Mouse (Mus musculus): ENCODE measurements around the gene Zbtb7b. TPM values are rescaled to one million over a fixed set of nuclear protein-coding genes. Genes with fewer than 3 reads are reported as not detected.

Zbtb7b gene
- total and polyA plus RNA-seq, 2 experiments from 2014 or later: 0.73 to 3.7 TPM

DNA sequence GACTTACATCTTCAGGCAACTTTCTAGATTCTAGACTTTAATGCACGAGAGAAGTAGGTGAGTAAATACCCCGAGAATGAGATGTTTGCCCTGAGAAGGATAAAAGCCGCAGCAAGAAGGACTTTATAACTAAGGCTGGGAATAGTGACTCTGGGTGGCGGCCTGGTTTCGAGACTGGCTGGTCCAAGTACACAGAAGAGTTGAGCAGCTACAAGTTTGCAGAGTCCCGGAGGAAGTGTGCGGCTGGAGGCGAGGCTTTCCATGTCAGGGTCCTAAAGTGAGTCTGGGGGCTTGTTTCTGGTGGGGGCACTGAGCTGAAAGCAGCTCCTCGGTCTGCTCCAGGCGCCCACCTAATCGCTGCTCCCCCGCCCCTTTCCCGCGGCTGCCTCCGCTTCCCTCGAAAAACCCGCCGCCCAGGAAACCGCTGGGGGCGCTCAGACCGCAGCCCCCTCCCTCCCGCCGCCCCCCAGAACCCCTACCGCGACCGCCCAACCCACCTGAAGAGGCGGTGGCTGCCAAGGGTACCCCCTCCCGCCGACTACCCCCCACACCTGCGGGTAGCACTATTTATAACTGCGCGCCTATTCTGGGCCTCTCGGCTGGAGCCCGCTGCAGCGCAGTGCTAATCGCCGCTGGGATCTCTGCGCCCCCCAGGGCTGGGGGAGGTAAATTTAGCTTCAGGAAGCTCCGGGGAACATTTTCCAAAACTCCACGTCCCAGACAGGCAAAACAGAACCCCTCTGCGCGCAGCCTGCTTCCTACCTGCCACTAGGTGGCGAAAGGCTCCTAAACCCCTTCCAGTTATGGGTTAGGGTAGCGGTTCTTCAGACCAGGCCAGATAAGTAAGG is 1.5 kb upstream of the Zbtb7b start:
- no peaks in the 10 kb centered on the region for H3K27me3 ChIP-seq (ENCODE audit: insufficient read depth, low read length)
- under 1% methylated on average over 41 of the region's 44 CpGs for WGBS
- peaks cover 35% of the 10 kb centered on the region for H3K4me1 ChIP-seq (ENCODE audit: insufficient read depth, low read length)
- DNase-seq (ENCODE audit: low spot score) (peak; percentile 82), ATAC-seq (no peak)
- peak; percentile 91 for TF ChIP-seq CTCF (IDR thresholded peaks at IDR 0.05; ENCODE audit: low read depth)
- peak overlapping the region; percentile 100 for H3K4me2 ChIP-seq (ENCODE audit: low read depth, low read length)
- H3K4me3 ChIP-seq (ENCODE audit: low read length): peak overlapping the region; percentile 48
- H3K36me3 ChIP-seq (ENCODE audit: insufficient read depth, low read length): no peaks in the 10 kb centered on the region
- H3K27ac ChIP-seq: no peak overlapping the region
- H3K9ac ChIP-seq (replicated peaks; ENCODE audit: low read length): peak overlapping the region; percentile 37; the same call in 1 of the 2 replicates
- H3K9me3 ChIP-seq (ENCODE audit: low read length): no peaks in the 10 kb centered on the region

DNA sequence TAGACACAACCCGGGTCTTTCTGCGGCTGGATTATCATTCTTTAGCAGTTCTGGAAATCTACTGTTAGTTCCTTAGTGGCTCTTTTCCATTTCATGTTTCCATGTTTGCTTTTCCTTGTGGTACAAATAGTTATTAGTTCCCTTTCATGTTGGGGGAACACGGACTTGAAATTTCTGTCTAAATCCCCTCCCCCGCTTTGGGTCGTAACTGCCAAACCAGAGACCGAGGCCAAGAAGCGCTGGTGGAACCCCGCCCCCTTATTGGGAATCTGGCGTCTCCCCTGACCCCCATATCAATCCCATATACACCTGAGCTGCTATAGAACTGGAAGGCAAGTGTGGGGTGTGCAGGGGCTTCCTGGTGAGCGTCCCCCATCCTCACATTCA is 836 bp upstream of the Zbtb7b start:
- peak overlapping the region; percentile 48 for H3K4me3 ChIP-seq (ENCODE audit: low read length)
- peaks cover 41% of the 10 kb centered on the region for H3K4me1 ChIP-seq (ENCODE audit: insufficient read depth, low read length)
- peak overlapping the region; percentile 100 for H3K4me2 ChIP-seq (ENCODE audit: low read depth, low read length)
- no peaks in the 10 kb centered on the region for H3K36me3 ChIP-seq (ENCODE audit: insufficient read depth, low read length)
- WGBS: 2% methylated on average over 10 of the region's 10 CpGs
- no peaks in the 10 kb centered on the region for H3K9me3 ChIP-seq (ENCODE audit: low read length)
- no peak overlapping the region for H3K9ac ChIP-seq (replicated peaks; ENCODE audit: low read length)
- H3K27ac ChIP-seq: no peak overlapping the region
- H3K27me3 ChIP-seq (ENCODE audit: insufficient read depth, low read length): no peaks in the 10 kb centered on the region
- no peak for DNase-seq (ENCODE audit: low spot score)
- ATAC-seq: no peak
- no peak for TF ChIP-seq CTCF (IDR thresholded peaks at IDR 0.05; ENCODE audit: low read depth)

DNA sequence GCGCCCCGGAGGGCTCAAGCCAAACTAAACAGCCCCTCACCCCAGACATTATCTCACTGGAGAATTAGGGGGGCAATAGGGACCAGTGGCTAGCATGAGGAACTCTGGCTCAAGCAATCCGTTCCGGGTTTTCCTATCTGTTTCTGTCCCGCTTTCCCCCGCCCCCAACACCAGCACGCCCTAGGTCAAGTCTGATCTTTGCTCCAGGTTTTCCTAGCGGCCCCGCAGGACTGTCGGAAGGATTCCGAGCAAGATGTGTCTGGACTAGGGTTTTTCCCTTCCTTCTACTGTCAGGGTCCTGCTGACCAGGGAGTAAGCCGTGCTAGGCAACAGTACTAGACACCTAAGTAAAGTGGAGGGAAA is 299 bp upstream of the Zbtb7b start:
- no peak for TF ChIP-seq CTCF (IDR thresholded peaks at IDR 0.05; ENCODE audit: low read depth)
- ATAC-seq (peak; percentile 35), DNase-seq (ENCODE audit: low spot score) (peak; percentile 89)
- Histone ChIP-seq H3K27me3 (ENCODE audit: insufficient read depth, low read length) (no peaks in the 10 kb centered on the region), H3K27ac (peak overlapping the region; percentile 77; the same call in 1 of the 2 replicates), H3K4me3 (ENCODE audit: low read length) (peak overlapping the region; percentile 48), H3K36me3 (ENCODE audit: insufficient read depth, low read length) (no peaks in the 10 kb centered on the region), H3K9me3 (ENCODE audit: low read length) (no peaks in the 10 kb centered on the region), H3K4me2 (ENCODE audit: low read depth, low read length) (peak overlapping the region; percentile 100), H3K4me1 (ENCODE audit: insufficient read depth, low read length) (peaks cover 41% of the 10 kb centered on the region), H3K9ac (replicated peaks; ENCODE audit: low read length) (peak overlapping the region; percentile 47; the same call in 1 of the 2 replicates)
- WGBS: 0% methylated on average over 12 of the region's 12 CpGs

DNA sequence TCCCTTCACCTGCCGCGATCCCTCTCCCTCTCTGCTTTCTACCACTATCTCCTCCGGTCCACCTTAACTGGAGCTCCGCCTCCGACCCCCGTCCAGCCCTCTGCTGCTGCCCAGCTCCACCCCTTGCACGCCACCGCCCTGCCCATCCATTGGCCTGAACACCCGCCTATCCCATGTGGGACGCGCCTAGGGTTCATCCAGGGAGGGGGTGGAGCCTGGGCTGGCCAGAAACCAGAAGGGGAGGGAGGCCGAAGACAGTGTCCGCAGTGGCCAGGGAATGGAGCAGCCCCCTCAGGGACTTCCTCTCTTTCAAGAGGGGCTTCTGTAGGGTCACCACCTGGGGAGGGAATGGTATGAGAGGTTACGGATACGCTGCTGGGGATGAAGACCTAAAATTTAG is 971 bp downstream of the Zbtb7b start:
- Histone ChIP-seq H3K4me2 (ENCODE audit: low read depth, low read length) (peak overlapping the region; percentile 100), H3K27me3 (ENCODE audit: insufficient read depth, low read length) (no peaks in the 10 kb centered on the region), H3K27ac (peak overlapping the region; percentile 77; the same call in 1 of the 2 replicates), H3K4me3 (ENCODE audit: low read length) (peak overlapping the region; percentile 48), H3K9ac (replicated peaks; ENCODE audit: low read length) (peak overlapping the region; percentile 47), H3K36me3 (ENCODE audit: insufficient read depth, low read length) (no peaks in the 10 kb centered on the region), H3K4me1 (ENCODE audit: insufficient read depth, low read length) (peaks cover 41% of the 10 kb centered on the region), H3K9me3 (ENCODE audit: low read length) (no peaks in the 10 kb centered on the region)
- TF ChIP-seq CTCF (IDR thresholded peaks at IDR 0.05; ENCODE audit: low read depth): no peak
- peak; percentile 96 for DNase-seq (ENCODE audit: low spot score)
- WGBS: 0% methylated on average over 15 of the region's 15 CpGs
- ATAC-seq: peak; percentile 95

DNA sequence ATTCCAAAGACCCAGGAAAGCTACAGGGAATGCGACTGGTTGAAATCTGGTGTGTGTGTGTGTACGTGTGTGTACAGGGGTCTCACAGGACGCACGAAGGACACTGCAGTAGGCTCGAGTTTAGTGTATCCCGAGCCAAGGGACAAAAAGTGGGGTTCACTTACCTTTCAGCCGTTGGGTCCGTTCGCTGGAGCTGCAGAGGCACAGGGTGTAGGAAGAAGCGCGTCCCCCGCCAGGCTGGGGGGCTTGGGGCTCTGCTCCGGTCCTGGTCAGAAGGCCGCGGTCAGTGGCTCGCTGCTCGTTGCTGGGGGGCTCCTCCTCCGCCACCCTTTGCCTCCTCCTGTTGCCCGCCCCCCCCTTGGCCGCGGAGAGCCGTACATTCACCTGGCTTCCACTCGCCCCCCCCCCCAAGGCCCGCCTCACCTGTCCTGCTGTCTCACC is 1.7 kb downstream of the Zbtb7b start:
- Histone ChIP-seq H3K4me2 (ENCODE audit: low read depth, low read length) (peak overlapping the region; percentile 100), H3K27me3 (ENCODE audit: insufficient read depth, low read length) (no peaks in the 10 kb centered on the region), H3K9me3 (ENCODE audit: low read length) (no peaks in the 10 kb centered on the region), H3K27ac (peak overlapping the region; percentile 58; the same call in 1 of the 2 replicates), H3K4me3 (ENCODE audit: low read length) (peak overlapping the region; percentile 48), H3K36me3 (ENCODE audit: insufficient read depth, low read length) (no peaks in the 10 kb centered on the region), H3K9ac (replicated peaks; ENCODE audit: low read length) (peak overlapping the region; percentile 37; the same call in 1 of the 2 replicates), H3K4me1 (ENCODE audit: insufficient read depth, low read length) (peaks cover 41% of the 10 kb centered on the region)
- no peak for ATAC-seq
- no peak for DNase-seq (ENCODE audit: low spot score)
- TF ChIP-seq CTCF (IDR thresholded peaks at IDR 0.05; ENCODE audit: low read depth): no peak
- 0% methylated on average over 20 of the region's 24 CpGs for WGBS

DNA sequence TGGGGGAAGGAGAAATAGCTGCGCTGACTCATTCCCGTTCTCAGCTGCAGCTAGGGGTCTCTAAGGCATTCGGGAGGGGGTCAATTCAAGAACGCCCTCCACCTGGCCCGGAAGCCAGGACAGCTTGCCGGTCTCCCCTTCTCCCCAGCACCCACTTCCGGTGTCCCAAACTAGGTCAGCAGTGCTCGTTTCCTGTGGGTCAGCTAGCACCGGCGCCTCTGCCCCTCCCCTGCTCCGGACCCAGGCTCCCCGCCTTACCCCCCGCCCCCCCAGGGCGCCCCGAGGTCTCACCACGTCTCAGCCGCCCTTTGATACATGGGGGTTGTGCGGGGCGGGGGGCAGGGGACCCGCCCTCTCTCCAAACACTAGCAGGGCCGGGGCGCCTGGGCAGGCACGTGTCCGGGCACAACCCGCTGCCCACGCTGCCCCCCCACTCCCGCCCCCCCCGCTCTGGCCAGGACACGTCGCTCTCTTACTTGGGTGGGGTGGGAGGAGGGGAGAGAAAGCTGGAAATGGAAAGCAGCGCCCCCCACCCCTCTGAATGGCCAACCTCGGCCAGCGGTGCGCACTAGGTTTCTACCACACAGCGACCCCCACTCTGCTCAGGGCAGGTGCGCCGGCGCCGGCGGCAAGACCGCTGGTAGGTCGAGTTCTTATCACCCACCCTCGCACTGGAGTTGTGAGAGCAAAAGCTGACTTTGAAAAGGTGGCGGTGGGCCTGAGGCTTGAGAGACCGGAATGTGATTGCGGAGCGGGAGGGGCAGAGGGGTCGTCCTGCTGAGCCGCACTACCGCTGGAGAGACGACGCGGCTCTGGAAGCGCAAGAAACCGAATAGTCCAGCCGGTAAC is 2.7 kb downstream of the Zbtb7b start:
- H3K9me3 ChIP-seq (ENCODE audit: low read length): no peaks in the 10 kb centered on the region
- H3K27me3 ChIP-seq (ENCODE audit: insufficient read depth, low read length): no peaks in the 10 kb centered on the region
- under 1% methylated on average over 53 of the region's 56 CpGs for WGBS
- DNase-seq (ENCODE audit: low spot score) (peak; percentile 55), ATAC-seq (no peak)
- H3K4me2 ChIP-seq (ENCODE audit: low read depth, low read length): peak overlapping the region; percentile 100
- no peaks in the 10 kb centered on the region for H3K36me3 ChIP-seq (ENCODE audit: insufficient read depth, low read length)
- peak overlapping the region; percentile 63 for H3K9ac ChIP-seq (replicated peaks; ENCODE audit: low read length)
- H3K27ac ChIP-seq: peak overlapping the region; percentile 58; the same call in 1 of the 2 replicates
- peaks cover 41% of the 10 kb centered on the region for H3K4me1 ChIP-seq (ENCODE audit: insufficient read depth, low read length)
- peak overlapping the region; percentile 48 for H3K4me3 ChIP-seq (ENCODE audit: low read length)
- no peak for TF ChIP-seq CTCF (IDR thresholded peaks at IDR 0.05; ENCODE audit: low read depth)
